Mouse (Mus musculus) hindbrain, embryonic 14.5 days (tissue): Measurements from ENCODE around the gene Tekt1. TPM values are rescaled to one million over a fixed set of nuclear protein-coding genes. Genes with fewer than 3 reads are reported as not detected.

Source experiments
- ATAC-seq: fragments of 200-750 bp; cut with Nextera tagmentation; 2 replicates; pipeline ENCODE4 v1.8.0; 2017; ENCODE audit warnings: moderate number of reproducible peaks, mild to moderate bottlenecking, moderate TSS enrichment, moderate library complexity; ENCODE audit not compliant: low FRiP score
- DNase-seq: peaks from one replicate; pipeline ENCODE4 v3.0.0-alpha.2; 2015; ENCODE audit warnings: low spot score
- H3K27ac ChIP-seq: fragments of 300-500 bp; sonication (generic); 2 replicates; pipeline ENCODE4 v1.5.1; 2014; ENCODE audit warnings: mild to moderate bottlenecking, moderate library complexity
- H3K27me3 ChIP-seq: fragments of 300-500 bp; sonication (generic); 2 replicates; pipeline ENCODE4 v1.6.1; 2014; ENCODE audit warnings: mild to moderate bottlenecking, low read length, mixed read lengths; ENCODE audit not compliant: control insufficient read depth, insufficient read depth
- H3K36me3 ChIP-seq: fragments of 300-500 bp; sonication (generic); replicated peaks from 2 replicates; pipeline ENCODE4 v1.6.1; 2014; ENCODE audit not compliant: control insufficient read depth, insufficient read depth
- H3K4me1 ChIP-seq: fragments of 300-500 bp; sonication (generic); replicated peaks from 2 replicates; pipeline ENCODE4 v1.6.1; 2014; ENCODE audit warnings: antibody characterized with exemption, low read length, mixed read lengths; ENCODE audit not compliant: control insufficient read depth, insufficient read depth
- H3K4me2 ChIP-seq: fragments of 300-500 bp; sonication (generic); replicated peaks from 2 replicates; pipeline ENCODE4 v1.6.1; 2014; ENCODE audit warnings: mild to moderate bottlenecking, moderate library complexity
- H3K4me3 ChIP-seq: fragments of 300-500 bp; sonication (generic); replicated peaks from 2 replicates; pipeline ENCODE4 v1.5.1; 2014; ENCODE audit warnings: mild to moderate bottlenecking, low read length
- H3K9ac ChIP-seq: fragments of 300-500 bp; sonication (generic); 2 replicates; pipeline ENCODE4 v1.6.1; 2014
- H3K9me3 ChIP-seq: fragments of 300-500 bp; sonication (generic); 2 replicates; pipeline ENCODE4 v1.6.1; 2016; ENCODE audit warnings: low read length; ENCODE audit not compliant: control insufficient read depth
- WGBS: fragments of 180-500 bp; shearing (Covaris S2); extraction: QIAGEN DNeasy Blood & Tissue Kit; methylation state at CpG from one replicate; pipeline ENCODE4 v1.1.7; 2014; 5-methylcytosine and 5-hydroxymethylcytosine counted together
- polyA plus RNA-seq: library from polyadenylated mRNA; unstranded; fragments of >200 nt; fragmentation: Nextera tagmentation; extraction: Ambion mirVana; gene quantifications from 2 replicates; pipeline ENCODE4 v1.2.1, GENCODE M21; 2014

Gene Tekt1
- polyA plus RNA-seq, 1 experiment from 2014 or later = 10.1 TPM

- ATAC-seq (no peak), DNase-seq (no peak)
- no peak overlapping the region for H3K27ac ChIP-seq
- no peak overlapping the region for H3K4me2 ChIP-seq
- WGBS = 59% methylated on average over 8 of the region's 8 CpGs
- no peaks in the 10 kb centered on the region for H3K9me3 ChIP-seq
- H3K4me1 ChIP-seq = 0 out of 2 replicates have a peak, but pooled peaks cover 8% of the 10 kb centered on the region
- H3K27me3 ChIP-seq = peaks cover 4% of the 10 kb centered on the region; the same call in 1 of the 2 replicates
- H3K4me3 ChIP-seq = no peak overlapping the region
- H3K36me3 ChIP-seq = no peaks in the 10 kb centered on the region
- no peak overlapping the region for H3K9ac ChIP-seq
Observed at GRCm38 (mm10) chr11:72406079-72406675, 43.9 kb upstream of the Tekt1 start.

GRCm38 (mm10) chr11:72405532-72405931, 43.3 kb upstream of the Tekt1 start:
- Histone ChIP-seq H3K9me3 (no peaks in the 10 kb centered on the region), H3K36me3 (no peaks in the 10 kb centered on the region), H3K27ac (no peak overlapping the region), H3K4me3 (no peak overlapping the region), H3K9ac (no peak overlapping the region), H3K27me3 (peaks cover 4% of the 10 kb centered on the region; the same call in 1 of the 2 replicates), H3K4me2 (no peak overlapping the region), H3K4me1 (0 out of 2 replicates have a peak, but pooled peaks cover 2% of the 10 kb centered on the region)
- ATAC-seq = no peak
- WGBS = 71% methylated on average over 4 of the region's 4 CpGs
- no peak for DNase-seq

DNA sequence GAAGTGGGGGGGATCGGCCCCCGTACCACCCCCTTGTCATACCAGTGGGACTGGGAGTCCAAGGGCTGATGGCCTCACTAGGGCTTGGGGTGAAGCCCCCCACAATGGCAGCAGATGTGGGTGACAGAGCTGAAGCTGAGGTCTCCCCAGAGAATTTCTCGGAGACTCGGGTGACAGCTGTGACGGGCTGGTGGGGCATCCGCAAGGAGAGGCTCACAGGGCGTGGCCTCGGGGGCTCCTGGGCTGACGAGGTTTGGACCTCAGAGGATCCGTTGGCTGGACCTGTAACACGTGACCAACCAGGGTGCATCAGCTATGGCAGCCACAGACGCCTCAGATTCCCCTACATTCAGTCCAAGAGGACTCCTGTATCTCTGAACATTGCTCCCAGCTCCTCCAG, 40.7 kb upstream of the Tekt1 start:
- ATAC-seq = no peak
- no peak overlapping the region for H3K4me3 ChIP-seq

GRCm38 (mm10) chr11:72402017-72402416, 39.8 kb upstream of the Tekt1 start:
- Histone ChIP-seq H3K36me3 (no peaks in the 10 kb centered on the region), H3K27me3 (no peaks in the 10 kb centered on the region), H3K4me1 (no peaks in the 10 kb centered on the region), H3K27ac (no peak overlapping the region), H3K9ac (no peak overlapping the region), H3K9me3 (no peaks in the 10 kb centered on the region), H3K4me3 (no peak overlapping the region), H3K4me2 (no peak overlapping the region)
- no peak for ATAC-seq
- DNase-seq = no peak
- WGBS = 72% methylated on average over 5 of the region's 5 CpGs

More for the DNA sequence above, 40.7 kb upstream of the Tekt1 start:
- DNase-seq = no peak
- Histone ChIP-seq H3K9me3 (no peaks in the 10 kb centered on the region), H3K4me1 (no peaks in the 10 kb centered on the region), H3K36me3 (no peaks in the 10 kb centered on the region), H3K9ac (no peak overlapping the region), H3K4me2 (no peak overlapping the region), H3K27me3 (no peaks in the 10 kb centered on the region), H3K27ac (no peak overlapping the region)
- WGBS = 92% methylated on average over 12 of the region's 12 CpGs

DNA sequence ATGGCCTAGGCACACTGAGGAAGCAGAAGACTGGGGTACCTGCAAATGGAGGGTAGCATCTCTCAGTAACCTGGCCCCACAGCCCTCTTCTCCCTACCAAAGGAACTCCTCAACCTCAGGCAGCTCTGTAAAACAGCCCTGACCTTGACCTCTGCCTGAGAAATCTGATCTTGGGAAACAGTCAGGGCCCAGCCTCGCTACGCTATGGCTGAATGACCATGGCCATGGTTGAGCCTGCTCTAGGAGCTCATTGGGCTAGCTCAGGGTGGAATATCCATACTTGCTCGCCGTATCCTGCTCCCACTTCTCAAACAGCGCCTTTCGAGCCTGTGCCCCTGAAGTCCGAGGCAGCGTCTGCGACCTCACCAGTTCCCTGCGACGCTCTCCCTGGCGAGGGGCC, 38.8 kb upstream of the Tekt1 start:
- WGBS = 86% methylated on average over 12 of the region's 12 CpGs
- no peaks in the 10 kb centered on the region for H3K27me3 ChIP-seq
- ATAC-seq = no peak
- H3K4me1 ChIP-seq = no peaks in the 10 kb centered on the region
- H3K27ac ChIP-seq = no peak overlapping the region
- no peak overlapping the region for H3K4me2 ChIP-seq
- H3K9me3 ChIP-seq = no peaks in the 10 kb centered on the region
- no peaks in the 10 kb centered on the region for H3K36me3 ChIP-seq
- H3K9ac ChIP-seq = no peak overlapping the region
- no peak for DNase-seq
- no peak overlapping the region for H3K4me3 ChIP-seq

DNA sequence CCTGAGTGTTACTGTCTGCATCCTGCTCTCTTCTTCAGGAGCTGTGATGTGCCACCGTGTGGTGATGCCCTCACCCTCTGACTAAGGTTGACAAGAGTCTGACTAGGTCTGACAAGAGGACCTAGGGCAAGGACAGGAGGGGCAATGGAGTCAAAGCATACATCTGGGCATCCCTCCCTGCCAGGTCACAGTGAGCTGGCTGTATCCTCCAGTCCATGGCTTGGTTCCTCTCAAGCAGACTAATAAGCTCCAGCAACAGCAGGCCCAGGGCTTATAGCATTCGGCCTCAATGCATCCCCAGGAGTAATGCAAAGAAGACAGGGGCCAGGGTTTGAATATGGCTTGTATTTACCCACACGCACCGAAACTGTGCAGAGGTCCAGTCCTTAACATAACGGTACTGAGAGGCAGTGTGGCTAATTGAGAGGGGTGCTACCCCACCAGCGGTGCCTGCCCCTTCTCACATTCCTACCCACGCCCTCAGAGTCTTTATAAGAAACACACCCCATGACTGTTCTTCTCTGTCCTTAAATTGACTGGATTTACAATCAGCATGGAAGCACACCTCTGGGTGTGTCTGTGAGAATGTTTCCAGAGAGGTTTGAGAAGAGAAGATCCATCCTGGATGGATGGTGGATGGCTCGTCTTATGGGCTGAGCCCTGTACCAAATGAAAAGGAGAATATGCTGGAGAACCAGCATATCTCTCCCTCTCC, 35.7 kb upstream of the Tekt1 start:
- ATAC-seq (no peak), DNase-seq (no peak)
- 85% methylated on average over 8 of the region's 8 CpGs for WGBS

DNA sequence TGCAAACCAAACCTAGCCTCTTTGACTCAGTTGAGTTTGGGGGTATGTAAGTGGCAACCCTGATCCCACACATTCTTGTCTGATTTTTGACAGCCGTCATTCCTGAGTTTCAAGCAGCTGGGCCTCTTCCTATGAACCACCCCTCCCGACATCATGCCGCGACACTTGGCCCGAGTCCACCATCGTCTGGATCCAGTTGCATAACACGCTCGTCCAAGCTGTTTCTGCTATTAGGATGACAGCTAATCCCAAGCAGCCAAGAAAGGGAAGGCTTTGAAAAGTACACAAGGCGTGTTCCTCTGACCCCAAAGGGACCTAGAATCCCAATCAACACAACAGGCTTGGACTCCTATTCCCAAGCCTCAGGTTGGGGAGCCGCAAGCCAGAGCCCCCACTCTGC, 34.8 kb upstream of the Tekt1 start:
- Histone ChIP-seq H3K27me3 (no peaks in the 10 kb centered on the region), H3K27ac (no peak overlapping the region), H3K9ac (no peak overlapping the region), H3K9me3 (no peaks in the 10 kb centered on the region), H3K4me1 (no peaks in the 10 kb centered on the region), H3K4me3 (no peak overlapping the region), H3K4me2 (no peak overlapping the region), H3K36me3 (no peaks in the 10 kb centered on the region)
- 81% methylated on average over 10 of the region's 10 CpGs for WGBS
- DNase-seq (no peak), ATAC-seq (no peak)

More for the DNA sequence above, 35.7 kb upstream of the Tekt1 start:
- no peak overlapping the region for H3K27ac ChIP-seq
- no peak overlapping the region for H3K4me2 ChIP-seq
- no peak overlapping the region for H3K4me3 ChIP-seq
- H3K9me3 ChIP-seq = no peaks in the 10 kb centered on the region
- no peaks in the 10 kb centered on the region for H3K36me3 ChIP-seq
- H3K9ac ChIP-seq = no peak overlapping the region
- no peaks in the 10 kb centered on the region for H3K4me1 ChIP-seq
- no peaks in the 10 kb centered on the region for H3K27me3 ChIP-seq

GRCm38 (mm10) chr11:72396621-72397020, 34.4 kb upstream of the Tekt1 start:
- WGBS = 87% methylated on average over 7 of the region's 7 CpGs
- no peak overlapping the region for H3K9ac ChIP-seq
- no peak for ATAC-seq

GRCm38 (mm10) chr11:72395652-72396051, 33.4 kb upstream of the Tekt1 start:
- no peak overlapping the region for H3K9ac ChIP-seq
- H3K4me1 ChIP-seq = no peaks in the 10 kb centered on the region
- no peak overlapping the region for H3K4me3 ChIP-seq
- no peak for DNase-seq
- no peak overlapping the region for H3K27ac ChIP-seq
- no peak overlapping the region for H3K4me2 ChIP-seq
- ATAC-seq = no peak
- H3K36me3 ChIP-seq = no peaks in the 10 kb centered on the region
- H3K9me3 ChIP-seq = no peaks in the 10 kb centered on the region
- H3K27me3 ChIP-seq = no peaks in the 10 kb centered on the region
- 88% methylated on average over 6 of the region's 6 CpGs for WGBS

More at GRCm38 (mm10) chr11:72396621-72397020, 34.4 kb upstream of the Tekt1 start:
- Histone ChIP-seq H3K9me3 (no peaks in the 10 kb centered on the region), H3K27me3 (no peaks in the 10 kb centered on the region), H3K4me3 (no peak overlapping the region), H3K27ac (no peak overlapping the region), H3K4me1 (no peaks in the 10 kb centered on the region), H3K4me2 (no peak overlapping the region), H3K36me3 (no peaks in the 10 kb centered on the region)
- DNase-seq = no peak
